Mouse (Mus musculus): Measurements from ENCODE around the gene Htt.

DNA sequence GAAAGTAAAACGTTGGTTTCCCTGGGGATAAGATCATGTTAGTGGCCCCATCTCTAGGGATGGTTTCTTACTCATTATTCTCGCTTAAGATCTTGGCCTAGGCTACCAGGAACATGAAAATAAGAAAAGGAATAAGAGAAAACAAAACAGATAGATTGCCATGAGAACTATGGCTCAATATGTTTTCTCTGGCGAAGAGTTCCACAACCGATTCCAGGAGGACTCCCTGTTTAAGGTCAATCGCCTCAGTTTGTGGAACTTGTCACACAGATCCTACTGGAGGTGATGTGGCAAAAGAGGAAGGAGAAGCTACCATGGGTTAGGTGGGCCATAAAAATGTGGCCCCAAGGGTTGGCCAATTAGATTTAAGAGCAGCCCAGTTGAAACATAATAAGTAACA, 46.7 kb upstream of the Htt start:
- TF ChIP-seq CTCF (IDR thresholded peaks at IDR 0.05; ENCODE audit: low read depth) (no peak), EP300 (IDR thresholded peaks at IDR 0.05; ENCODE audit: low read depth) (no peak)

All from heart, postnatal 0 days (tissue).